Mouse (Mus musculus): Measurements from ENCODE around the gene Gm49342. TPM values are rescaled to one million over a fixed set of nuclear protein-coding genes. Genes with fewer than 3 reads are reported as not detected.
A peak's percentile ranks its signal among the peaks of the same experiment; 100 is the strongest.
"Not testable (repeated sequence)": the region's sequence is repeated elsewhere in the genome, so short reads cannot be mapped to it uniquely, and the experiment has no call there.

Gm49342 gene
- polyA plus RNA-seq, 1 experiment, result 23.9 TPM

DNA sequence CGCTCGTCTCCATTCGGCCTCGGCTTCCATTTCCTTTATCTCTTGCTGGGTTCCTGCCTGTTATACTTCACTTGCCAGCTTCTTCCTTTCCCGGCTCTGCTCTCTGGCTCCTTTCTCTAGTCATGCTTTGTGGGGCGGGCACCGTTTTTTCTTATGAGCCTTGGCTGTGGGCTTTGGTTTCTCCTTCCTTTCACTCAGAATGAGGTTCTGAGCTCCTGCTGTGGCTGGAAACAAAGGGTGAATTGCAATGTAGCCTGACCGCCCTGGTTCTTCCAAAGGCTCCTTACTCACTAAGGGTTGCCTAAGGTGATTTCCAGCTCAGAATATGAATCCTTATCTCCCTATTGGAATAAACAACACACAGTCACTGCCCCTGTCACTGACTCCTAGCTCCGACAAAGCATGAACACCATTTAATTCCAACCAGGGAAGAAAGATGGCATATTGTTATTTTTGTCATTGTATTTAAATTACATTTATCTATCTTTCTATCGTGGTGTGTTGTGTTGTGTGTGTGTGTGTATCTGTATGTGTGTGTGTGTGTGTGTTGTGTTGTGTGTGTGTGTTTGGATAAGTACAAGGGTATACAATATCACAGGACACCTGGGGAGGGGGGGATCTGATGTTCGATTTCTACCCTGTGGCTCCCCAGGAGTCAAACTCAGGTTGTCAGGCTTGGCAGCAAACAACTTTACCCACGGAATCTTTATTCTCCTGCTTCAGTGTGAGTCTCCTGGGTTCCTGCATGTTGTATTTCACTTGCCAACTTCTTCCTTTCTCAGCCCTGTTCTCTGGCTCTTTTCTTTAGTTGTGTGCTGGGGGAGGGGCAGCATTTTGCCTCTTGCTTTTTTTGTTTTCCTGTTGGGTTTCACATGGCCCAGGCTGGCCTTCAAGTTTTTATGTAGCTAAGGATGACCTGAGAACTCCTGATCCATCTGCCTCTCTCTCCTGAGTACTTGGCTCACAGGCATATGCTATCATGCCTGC is 25.5 kb downstream of the Gm49342 start:
- WGBS, result 12% methylated on average over 12 of the region's 12 CpGs
- no peaks in the 10 kb centered on the region for H3K27me3 ChIP-seq (ENCODE audit: control insufficient read depth, insufficient read depth, low read length)
- no peaks in the 10 kb centered on the region; the same call in 1 of the 2 replicates for H3K4me1 ChIP-seq (ENCODE audit: control insufficient read depth, insufficient read depth, low read length)
- peak overlapping the region; percentile 47; the same call in 1 of the 2 replicates for H3K27ac ChIP-seq (ENCODE audit: insufficient read depth, low read length)
- peak; percentile 29 to 51 for DNase-seq
- TF ChIP-seq POLR2A (IDR thresholded peaks at IDR 0.05; ENCODE audit: borderline replicate concordance, insufficient read depth, low read length) (no peak), CTCF (IDR thresholded peaks at IDR 0.05; ENCODE audit: borderline replicate concordance, insufficient read depth, low read depth, low read length) (no peak)
- no peak overlapping the region for H3K4me3 ChIP-seq (replicated peaks; ENCODE audit: insufficient read depth, low read depth, low read length)

DNA sequence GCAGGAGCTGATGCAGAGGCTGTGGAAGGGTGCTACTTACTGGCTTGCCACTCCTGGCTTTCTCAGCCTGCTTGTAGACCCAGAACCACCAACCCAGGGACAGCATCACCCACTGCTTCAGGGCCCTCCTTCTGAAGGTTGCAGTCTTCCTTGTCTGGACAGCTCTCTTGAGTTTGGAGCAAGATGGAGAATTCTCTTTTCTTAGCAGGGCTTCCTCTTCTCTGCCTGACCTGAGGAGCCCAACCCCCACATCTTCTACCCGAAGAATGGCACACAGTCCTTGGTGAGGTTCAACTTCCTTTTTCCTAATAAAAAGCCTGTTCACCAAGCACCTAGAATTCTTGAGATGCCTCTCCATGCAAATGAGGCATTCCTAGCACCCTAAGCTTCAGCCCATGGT is 26.5 kb downstream of the Gm49342 start:
- Histone ChIP-seq H3K4me3 (replicated peaks; ENCODE audit: insufficient read depth, low read depth, low read length) (no peak overlapping the region), H3K27me3 (ENCODE audit: control insufficient read depth, insufficient read depth, low read length) (no peaks in the 10 kb centered on the region), H3K27ac (ENCODE audit: insufficient read depth, low read length) (no peak overlapping the region; the same call in 1 of the 2 replicates), H3K4me1 (ENCODE audit: control insufficient read depth, insufficient read depth, low read length) (no peaks in the 10 kb centered on the region; the same call in 1 of the 2 replicates)
- no peak for DNase-seq
- TF ChIP-seq POLR2A (IDR thresholded peaks at IDR 0.05; ENCODE audit: borderline replicate concordance, insufficient read depth, low read length) (no peak), CTCF (IDR thresholded peaks at IDR 0.05; ENCODE audit: borderline replicate concordance, insufficient read depth, low read depth, low read length) (no peak)
- WGBS, result 92% methylated on average over 1 of the region's 1 CpGs

DNA sequence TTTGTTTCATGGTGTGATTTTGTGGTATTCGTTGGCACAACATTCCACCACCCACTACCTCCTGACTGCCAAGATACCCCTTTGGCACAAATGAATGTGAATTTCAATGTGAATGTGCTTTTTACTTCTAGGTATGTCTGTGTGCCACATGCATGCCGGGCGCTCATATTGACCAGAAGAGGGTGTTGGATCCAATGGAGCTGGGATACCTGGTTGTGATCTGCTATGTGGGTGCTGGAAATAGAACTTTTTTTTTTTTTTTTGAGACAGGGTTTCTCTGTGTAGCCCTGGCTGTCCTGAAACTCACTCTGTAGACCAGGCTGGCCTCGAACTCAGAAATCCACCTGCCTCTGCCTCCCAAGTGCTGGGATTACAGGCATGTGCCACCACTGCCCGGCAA is 28.7 kb downstream of the Gm49342 start:
- H3K27ac ChIP-seq (ENCODE audit: insufficient read depth, low read length); H3K4me3 ChIP-seq (replicated peaks; ENCODE audit: insufficient read depth, low read depth, low read length); H3K4me1 ChIP-seq (ENCODE audit: control insufficient read depth, insufficient read depth, low read length); DNase-seq; H3K27me3 ChIP-seq (ENCODE audit: control insufficient read depth, insufficient read depth, low read length): not testable (repeated sequence)
- 91% methylated on average over 5 of the region's 5 CpGs for WGBS

DNA sequence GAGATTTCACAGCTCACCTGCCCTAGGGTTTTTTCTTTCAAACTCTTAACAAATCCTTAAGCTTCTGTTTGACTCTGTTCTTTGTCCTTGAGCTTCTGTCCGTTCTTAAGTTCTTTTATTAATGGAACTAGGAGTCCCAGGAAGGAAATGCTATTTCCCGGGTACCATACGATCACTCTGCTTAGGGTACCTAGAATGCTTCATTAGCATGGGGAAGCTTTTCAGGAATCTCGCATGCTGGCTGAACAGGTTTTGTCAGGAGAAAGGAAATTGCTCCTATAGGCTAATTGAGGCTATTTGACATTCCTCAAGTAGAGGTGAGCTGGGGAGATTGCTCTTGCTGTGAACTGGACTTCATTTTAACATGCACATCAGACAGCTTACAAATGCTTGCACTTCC is 29.4 kb downstream of the Gm49342 start:
- TF ChIP-seq CTCF (IDR thresholded peaks at IDR 0.05; ENCODE audit: borderline replicate concordance, insufficient read depth, low read depth, low read length) (no peak), POLR2A (IDR thresholded peaks at IDR 0.05; ENCODE audit: borderline replicate concordance, insufficient read depth, low read length) (no peak)
- 75% methylated on average over 4 of the region's 4 CpGs for WGBS
- Histone ChIP-seq H3K27me3 (ENCODE audit: control insufficient read depth, insufficient read depth, low read length) (no peaks in the 10 kb centered on the region), H3K27ac (ENCODE audit: insufficient read depth, low read length) (no peak overlapping the region), H3K4me1 (ENCODE audit: control insufficient read depth, insufficient read depth, low read length) (no peaks in the 10 kb centered on the region; the same call in 1 of the 2 replicates), H3K4me3 (replicated peaks; ENCODE audit: insufficient read depth, low read depth, low read length) (no peak overlapping the region)
- no peak for DNase-seq

DNA sequence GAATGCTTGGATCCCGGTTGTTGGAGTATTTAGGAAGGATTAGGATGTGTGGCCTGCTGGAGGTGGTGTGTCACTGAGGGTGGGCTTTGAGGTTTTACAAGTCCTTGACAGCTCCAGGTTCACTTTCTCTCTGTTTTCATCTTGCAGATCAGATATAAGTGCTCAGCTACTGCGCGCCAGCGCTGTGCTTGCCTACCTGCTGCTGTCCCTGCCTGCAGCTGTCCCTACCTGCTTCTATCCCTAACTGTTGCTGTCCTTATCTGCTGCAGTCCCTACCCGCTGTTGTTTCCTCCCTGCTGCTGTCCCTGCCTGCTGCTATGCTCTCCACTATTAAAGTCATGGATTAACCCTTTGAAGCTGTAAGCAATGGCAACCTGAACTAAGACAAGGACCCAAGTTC is 30.7 kb downstream of the Gm49342 start:
- no peaks in the 10 kb centered on the region for H3K4me1 ChIP-seq (ENCODE audit: control insufficient read depth, insufficient read depth, low read length)
- WGBS, result 70% methylated on average over 5 of the region's 5 CpGs
- H3K4me3 ChIP-seq (replicated peaks; ENCODE audit: insufficient read depth, low read depth, low read length), result no peak overlapping the region
- TF ChIP-seq POLR2A (IDR thresholded peaks at IDR 0.05; ENCODE audit: borderline replicate concordance, insufficient read depth, low read length), result no peak
- no peak for TF ChIP-seq CTCF (IDR thresholded peaks at IDR 0.05; ENCODE audit: borderline replicate concordance, insufficient read depth, low read depth, low read length)
- no peaks in the 10 kb centered on the region for H3K27me3 ChIP-seq (ENCODE audit: control insufficient read depth, insufficient read depth, low read length)
- DNase-seq, result no peak
- H3K27ac ChIP-seq (ENCODE audit: insufficient read depth, low read length), result no peak overlapping the region

DNA sequence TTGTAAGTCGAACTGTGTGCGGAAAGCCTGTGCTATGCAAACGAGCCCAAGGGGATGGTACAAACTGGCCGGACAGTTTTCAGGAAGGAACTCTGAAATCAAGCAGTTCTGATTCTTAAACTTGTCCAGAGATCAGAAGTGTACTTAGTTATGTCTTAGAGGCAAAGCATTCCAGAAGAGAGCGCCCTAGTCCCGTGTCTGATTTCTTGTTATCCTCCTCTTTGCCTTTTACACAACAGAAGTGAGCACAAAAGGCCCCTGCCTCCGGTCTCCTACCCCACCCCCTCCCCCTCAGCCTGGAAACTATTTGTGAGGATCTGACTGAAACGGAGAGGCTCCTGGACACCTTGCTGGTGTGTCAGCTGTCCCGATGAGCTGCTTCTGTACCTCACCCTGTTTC is 32.4 kb downstream of the Gm49342 start:
- H3K4me1 ChIP-seq (ENCODE audit: control insufficient read depth, insufficient read depth, low read length), result no peaks in the 10 kb centered on the region
- H3K27ac ChIP-seq (ENCODE audit: insufficient read depth, low read length), result no peak overlapping the region
- no peak overlapping the region for H3K4me3 ChIP-seq (replicated peaks; ENCODE audit: insufficient read depth, low read depth, low read length)
- no peaks in the 10 kb centered on the region for H3K27me3 ChIP-seq (ENCODE audit: control insufficient read depth, insufficient read depth, low read length)
- WGBS, result 16% methylated on average over 9 of the region's 9 CpGs
- no peak for TF ChIP-seq CTCF (IDR thresholded peaks at IDR 0.05; ENCODE audit: borderline replicate concordance, insufficient read depth, low read depth, low read length)
- no peak for TF ChIP-seq POLR2A (IDR thresholded peaks at IDR 0.05; ENCODE audit: borderline replicate concordance, insufficient read depth, low read length)
- DNase-seq, result no peak

DNA sequence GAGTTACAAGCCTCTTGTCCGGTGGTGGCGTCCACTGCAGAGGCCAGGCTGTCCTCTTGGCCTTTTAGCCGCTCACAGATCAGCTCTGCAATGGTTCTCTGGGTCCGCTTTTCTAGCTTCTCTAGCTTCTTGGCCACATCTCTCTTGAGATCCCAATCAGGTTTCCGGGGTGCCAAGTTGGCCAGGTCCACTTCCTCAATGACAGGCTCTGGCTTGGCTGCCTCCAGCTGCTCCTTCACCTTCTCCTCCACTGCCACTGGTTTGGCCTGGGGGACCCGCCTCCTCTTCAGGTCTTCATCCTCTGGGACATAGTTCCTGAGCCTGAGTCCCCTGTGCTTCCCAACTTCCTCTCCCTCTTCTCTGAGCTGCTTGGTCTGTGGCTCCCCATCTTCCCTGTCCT is 34.1 kb downstream of the Gm49342 start:
- DNase-seq; H3K27ac ChIP-seq (ENCODE audit: insufficient read depth, low read length); H3K27me3 ChIP-seq (ENCODE audit: control insufficient read depth, insufficient read depth, low read length); H3K4me3 ChIP-seq (replicated peaks; ENCODE audit: insufficient read depth, low read depth, low read length); H3K4me1 ChIP-seq (ENCODE audit: control insufficient read depth, insufficient read depth, low read length): not testable (repeated sequence)
- WGBS, result 94% methylated on average over 6 of the region's 6 CpGs

DNA sequence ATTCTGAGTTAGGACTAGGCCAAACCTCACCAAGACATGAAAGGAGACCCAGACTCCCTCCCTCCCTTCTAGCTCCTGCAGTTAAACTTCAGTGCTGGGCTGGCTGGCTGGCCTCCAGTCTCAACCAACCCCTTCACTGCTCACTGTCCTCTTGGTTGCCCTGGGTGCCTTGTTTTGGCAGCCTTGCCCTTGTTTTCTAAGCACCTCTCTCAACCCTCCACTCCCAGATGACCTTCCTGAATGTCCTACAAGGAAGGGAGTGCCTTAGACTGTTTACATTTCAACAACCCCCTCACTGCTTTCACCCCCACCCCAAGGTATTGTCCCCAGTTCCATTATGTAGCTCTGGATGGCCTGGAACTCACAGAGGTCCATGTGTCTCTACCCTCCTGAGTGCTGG is 35.3 kb downstream of the Gm49342 start:
- Histone ChIP-seq H3K27me3 (ENCODE audit: control insufficient read depth, insufficient read depth, low read length) (no peaks in the 10 kb centered on the region), H3K27ac (ENCODE audit: insufficient read depth, low read length) (no peak overlapping the region), H3K4me1 (ENCODE audit: control insufficient read depth, insufficient read depth, low read length) (no peaks in the 10 kb centered on the region), H3K4me3 (replicated peaks; ENCODE audit: insufficient read depth, low read depth, low read length) (no peak overlapping the region)
- DNase-seq, result no peak
- no peak for TF ChIP-seq POLR2A (IDR thresholded peaks at IDR 0.05; ENCODE audit: borderline replicate concordance, insufficient read depth, low read length)
- no peak for TF ChIP-seq CTCF (IDR thresholded peaks at IDR 0.05; ENCODE audit: borderline replicate concordance, insufficient read depth, low read depth, low read length)

All from cerebellum, adult 2 months (tissue).